ENCODE assay signal across 15 mouse cellular contexts in genomic region chr6:19869697-19870096, GRCm38 (mm10).
A peak's percentile ranks its signal among the peaks of the same experiment; 100 is the strongest.
DNase-seq lines count a peak whose midpoint lies in the region; ATAC-seq and TF ChIP-seq lines count a peak whose summit lies in the region.
"Had no signal": no experiment of that assay in that cellular context is flagged by ENCODE, and none has a peak within 500 bp of the region (broad histone marks: within the 10 kb centered on the region; RNA-seq: fewer than 3 reads in every experiment).

No protein-coding gene starts in this region.

- H3K36me3 ChIP-seq in midbrain, embryonic 14.5 days (ENCODE audit: control insufficient read depth, insufficient read depth, low read length) = no peaks in the 10 kb centered on the region
- no peaks in the 10 kb centered on the region for H3K36me3 ChIP-seq in midbrain, embryonic 13.5 days
- no peaks in the 10 kb centered on the region for H3K36me3 ChIP-seq in forebrain, embryonic 16.5 days (ENCODE audit: control insufficient read depth, insufficient read depth)
- H3K36me3 ChIP-seq: intestine, embryonic 15.5 days had no signal

- no peak for TF ChIP-seq POLR2A in cerebellum, adult 2 months (IDR thresholded peaks at IDR 0.05; ENCODE audit: borderline replicate concordance, insufficient read depth, low read length)

- DNase-seq in midbrain, embryonic 14.5 days = peak; percentile 34
- DNase-seq in cerebellum, adult 2 months = peak; percentile 65 to 80
- peak; percentile 24 to 53 for DNase-seq in layer of hippocampus, postnatal 36 days
- no peak for DNase-seq in heart, postnatal 14 days
- DNase-seq: embryo, embryonic 11 days; liver; lung, embryonic 14.5 days had no signal

- ATAC-seq in midbrain, embryonic 14.5 days (ENCODE audit: low FRiP score, low TSS enrichment) = no peak
- no peak for ATAC-seq in midbrain, embryonic 13.5 days
- peak; percentile 76 for ATAC-seq in forebrain, embryonic 16.5 days
- ATAC-seq in inflammation-experienced regulatory T-cells, adult 6 months = no peak
- ATAC-seq: intestine, embryonic 15.5 days had no signal

- no peak overlapping the region for H3K27ac ChIP-seq in midbrain, embryonic 14.5 days (replicated peaks; ENCODE audit: low read depth, low read length)
- H3K27ac ChIP-seq in midbrain, embryonic 13.5 days = no peak overlapping the region
- H3K27ac ChIP-seq in cerebellum, adult 2 months (ENCODE audit: insufficient read depth, low read length) = no peak overlapping the region
- H3K27ac ChIP-seq in forebrain, embryonic 16.5 days (ENCODE audit: low read length) = no peak overlapping the region
- H3K27ac ChIP-seq: intestine, embryonic 15.5 days; kidney, postnatal 0 days had no signal

- H3K9me3 ChIP-seq in midbrain, embryonic 14.5 days (ENCODE audit: control insufficient read depth, low read length) = no peaks in the 10 kb centered on the region
- H3K9me3 ChIP-seq in midbrain, embryonic 13.5 days = no peaks in the 10 kb centered on the region
- no peaks in the 10 kb centered on the region for H3K9me3 ChIP-seq in forebrain, embryonic 16.5 days (ENCODE audit: control insufficient read depth, low read length)
- H3K9me3 ChIP-seq: intestine, embryonic 15.5 days had no signal

- H3K9ac ChIP-seq in midbrain, embryonic 14.5 days (replicated peaks; ENCODE audit: low read length) = no peak overlapping the region
- H3K9ac ChIP-seq in midbrain, embryonic 13.5 days (replicated peaks) = no peak overlapping the region
- no peak overlapping the region for H3K9ac ChIP-seq in forebrain, embryonic 16.5 days (replicated peaks; ENCODE audit: low read depth, low read length)
- H3K9ac ChIP-seq: intestine, embryonic 15.5 days; lung, embryonic 14.5 days had no signal

- no peaks in the 10 kb centered on the region for H3K4me1 ChIP-seq in midbrain, embryonic 14.5 days (ENCODE audit: control insufficient read depth, insufficient read depth, low read length)
- H3K4me1 ChIP-seq in midbrain, embryonic 13.5 days (replicated peaks) = no peaks in the 10 kb centered on the region
- H3K4me1 ChIP-seq in cerebellum, adult 2 months (ENCODE audit: control insufficient read depth, insufficient read depth, low read length) = no peaks in the 10 kb centered on the region
- H3K4me1 ChIP-seq in forebrain, embryonic 16.5 days (replicated peaks; ENCODE audit: control insufficient read depth, insufficient read depth, low read length) = no peaks in the 10 kb centered on the region
- H3K4me1 ChIP-seq: intestine, embryonic 15.5 days; megakaryocyte, embryonic 14.5 days had no signal

- no peak overlapping the region for H3K4me2 ChIP-seq in midbrain, embryonic 14.5 days (ENCODE audit: low read length)
- no peak overlapping the region for H3K4me2 ChIP-seq in midbrain, embryonic 13.5 days (replicated peaks)
- no peak overlapping the region for H3K4me2 ChIP-seq in forebrain, embryonic 16.5 days (ENCODE audit: low read length)
- H3K4me2 ChIP-seq: intestine, embryonic 15.5 days; lung, embryonic 14.5 days had no signal

- no peak for TF ChIP-seq CTCF in cerebellum, adult 2 months (IDR thresholded peaks at IDR 0.05; ENCODE audit: borderline replicate concordance, insufficient read depth, low read depth, low read length)

- H3K4me3 ChIP-seq in midbrain, embryonic 14.5 days (replicated peaks; ENCODE audit: low read depth, low read length) = no peak overlapping the region
- no peak overlapping the region for H3K4me3 ChIP-seq in midbrain, embryonic 13.5 days (replicated peaks)
- H3K4me3 ChIP-seq in cerebellum, adult 2 months (replicated peaks; ENCODE audit: insufficient read depth, low read depth, low read length) = no peak overlapping the region
- H3K4me3 ChIP-seq in forebrain, embryonic 16.5 days (replicated peaks; ENCODE audit: low read length) = no peak overlapping the region
- H3K4me3 ChIP-seq: erythroblast, embryonic 14.5 days; intestine, embryonic 15.5 days; megakaryocyte, embryonic 14.5 days; myocyte had no signal

- no peaks in the 10 kb centered on the region for H3K27me3 ChIP-seq in midbrain, embryonic 14.5 days (ENCODE audit: control insufficient read depth, insufficient read depth, low read length)
- no peaks in the 10 kb centered on the region for H3K27me3 ChIP-seq in midbrain, embryonic 13.5 days
- no peaks in the 10 kb centered on the region for H3K27me3 ChIP-seq in cerebellum, adult 2 months (ENCODE audit: control insufficient read depth, insufficient read depth, low read length)
- no peaks in the 10 kb centered on the region for H3K27me3 ChIP-seq in forebrain, embryonic 16.5 days (replicated peaks; ENCODE audit: control insufficient read depth, insufficient read depth, low read length)
- H3K27me3 ChIP-seq: intestine, embryonic 15.5 days; megakaryocyte, embryonic 14.5 days had no signal

- WGBS in midbrain, embryonic 14.5 days = 78% methylated on average over 1 of the region's 1 CpGs
- WGBS in midbrain, embryonic 13.5 days = 79% methylated on average over 1 of the region's 1 CpGs
- WGBS in cerebellum, adult 2 months = 11% methylated on average over 1 of the region's 1 CpGs
- WGBS in forebrain, embryonic 16.5 days = 50% methylated on average over 1 of the region's 1 CpGs

- intact Hi-C loops in heart, postnatal 14 days (cut with DNase I) = no loop called here

Comparison
In these comparisons a context has a peak if more than half of its experiments do, and no peak if none do; other contexts are left out.
1. DNase-seq: peak in midbrain, embryonic 14.5 days (single experiment), cerebellum, adult 2 months (2 of 2) and layer of hippocampus, postnatal 36 days (2 of 2); none in heart, postnatal 14 days (0 of 2).